Mouse (Mus musculus): ENCODE measurements around the gene Macrod2. TPM values are rescaled to one million over a fixed set of nuclear protein-coding genes. Genes with fewer than 3 reads are reported as not detected.

Macrod2 gene
- polyA plus RNA-seq, 1 experiment from 2014 or later, result 35.0 TPM

DNA sequence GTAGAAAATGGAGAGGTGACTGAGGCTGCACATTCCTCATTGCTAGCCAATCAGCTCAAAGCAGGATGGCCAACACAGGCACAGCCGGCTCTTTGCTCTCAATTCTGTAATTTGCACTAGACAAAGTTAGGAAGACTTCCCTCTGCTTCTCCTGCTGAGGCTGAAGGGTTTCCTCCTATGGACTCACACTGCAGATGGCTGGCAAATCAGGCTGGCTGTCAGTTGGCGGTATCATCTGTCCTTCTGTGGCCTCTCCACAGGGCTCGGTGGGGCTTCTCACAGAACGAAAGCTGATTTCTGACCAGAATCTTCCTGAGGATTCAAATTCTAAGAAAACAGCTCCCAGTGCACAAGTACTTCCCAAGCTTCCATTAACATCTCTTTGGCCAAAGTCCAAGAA is 760.9 kb downstream of the Macrod2 start:
- ATAC-seq (ENCODE audit: borderline replicate concordance, extremely low read depth, low FRiP score, low TSS enrichment), result no peak
- Histone ChIP-seq H3K9me3 (no peaks in the 10 kb centered on the region), H3K4me2 (no peak overlapping the region), H3K9ac (no peak overlapping the region), H3K36me3 (no peaks in the 10 kb centered on the region), H3K27ac (no peak overlapping the region), H3K27me3 (no peaks in the 10 kb centered on the region), H3K4me1 (no peaks in the 10 kb centered on the region), H3K4me3 (no peak overlapping the region)
- 59% methylated on average over 4 of the region's 4 CpGs for WGBS

DNA sequence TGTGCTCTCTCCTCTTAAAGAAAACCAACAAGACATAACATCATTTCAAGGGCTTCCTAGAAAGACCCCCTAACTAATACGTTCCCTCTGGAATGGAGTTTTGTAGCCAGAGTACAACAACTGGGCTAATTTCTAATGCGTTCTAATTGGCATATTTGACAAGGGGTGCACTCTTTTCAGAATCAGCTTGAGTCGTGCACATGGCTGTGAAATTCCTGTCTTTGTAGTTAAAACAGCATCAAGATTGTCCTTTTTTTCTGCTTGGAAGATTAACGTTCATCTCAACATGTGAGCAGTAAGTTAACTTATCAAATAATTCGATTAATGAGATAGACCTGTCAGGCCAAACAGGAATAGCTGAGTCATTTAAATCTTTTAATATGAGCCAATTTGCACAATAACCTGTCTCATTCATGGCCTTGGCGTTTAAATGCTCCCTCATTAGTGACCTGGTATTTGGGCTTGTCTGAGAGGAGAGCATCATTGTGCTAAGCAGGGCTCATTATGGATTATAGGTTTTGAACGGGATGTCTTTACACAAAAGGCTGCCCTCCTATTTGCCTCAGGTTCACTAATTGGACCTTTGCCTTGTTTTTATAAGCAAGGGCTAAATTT is 762.0 kb downstream of the Macrod2 start:
- Histone ChIP-seq H3K4me2 (no peak overlapping the region), H3K36me3 (no peaks in the 10 kb centered on the region), H3K4me1 (no peaks in the 10 kb centered on the region), H3K9me3 (no peaks in the 10 kb centered on the region), H3K27me3 (no peaks in the 10 kb centered on the region), H3K9ac (no peak overlapping the region), H3K4me3 (no peak overlapping the region), H3K27ac (no peak overlapping the region)
- ATAC-seq (ENCODE audit: borderline replicate concordance, extremely low read depth, low FRiP score, low TSS enrichment), result no peak
- WGBS, result 81% methylated on average over 7 of the region's 7 CpGs

DNA sequence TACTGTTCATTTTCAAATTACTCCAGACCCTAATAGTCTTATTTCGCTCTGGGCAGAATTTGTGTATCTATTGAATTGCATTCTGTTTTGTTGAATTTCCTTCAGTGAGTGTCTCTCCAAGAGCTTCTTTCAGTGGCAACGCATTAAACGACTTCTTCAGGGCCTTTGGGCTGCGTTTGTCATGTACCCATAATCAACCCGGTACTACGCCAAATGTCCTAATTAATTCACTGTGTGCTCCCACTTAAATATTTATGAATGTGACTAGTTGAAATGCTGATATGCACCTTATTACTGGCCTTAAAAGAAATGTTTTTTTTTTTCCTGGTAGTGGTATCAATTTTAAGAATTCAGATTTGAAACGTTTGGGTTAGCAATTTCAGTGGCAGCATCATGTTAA is 763.1 kb downstream of the Macrod2 start:
- H3K36me3 ChIP-seq, result no peaks in the 10 kb centered on the region
- ATAC-seq (ENCODE audit: borderline replicate concordance, extremely low read depth, low FRiP score, low TSS enrichment), result no peak
- H3K4me1 ChIP-seq, result no peaks in the 10 kb centered on the region
- H3K4me3 ChIP-seq, result no peak overlapping the region
- H3K9me3 ChIP-seq, result no peaks in the 10 kb centered on the region
- 77% methylated on average over 7 of the region's 7 CpGs for WGBS
- no peak overlapping the region for H3K9ac ChIP-seq
- no peak overlapping the region for H3K4me2 ChIP-seq
- no peaks in the 10 kb centered on the region for H3K27me3 ChIP-seq
- no peak overlapping the region for H3K27ac ChIP-seq

DNA sequence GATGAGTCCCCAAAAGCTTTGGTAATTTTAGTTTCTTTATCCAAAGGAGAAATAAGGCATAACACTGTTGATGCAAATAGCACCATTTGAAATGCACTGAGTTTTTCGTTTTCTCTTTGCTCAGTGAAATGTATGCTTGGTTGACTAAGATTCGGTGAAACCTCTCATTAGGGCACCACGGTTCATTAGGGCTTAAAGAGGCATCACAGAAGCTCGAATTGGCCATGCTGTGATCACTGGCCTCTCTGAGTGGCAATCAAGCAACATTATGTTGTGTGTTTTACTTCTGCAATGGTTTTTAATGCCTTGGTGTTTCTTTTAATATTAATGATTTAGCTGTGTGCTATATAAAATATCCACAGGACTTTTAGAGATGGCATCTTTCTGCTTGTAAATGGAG is 768.8 kb downstream of the Macrod2 start:
- Histone ChIP-seq H3K4me1 (no peaks in the 10 kb centered on the region), H3K36me3 (no peaks in the 10 kb centered on the region), H3K27ac (no peak overlapping the region), H3K4me2 (no peak overlapping the region), H3K9ac (no peak overlapping the region), H3K9me3 (no peaks in the 10 kb centered on the region), H3K4me3 (no peak overlapping the region), H3K27me3 (no peaks in the 10 kb centered on the region)
- WGBS, result 72% methylated on average over 4 of the region's 4 CpGs
- no peak for ATAC-seq (ENCODE audit: borderline replicate concordance, extremely low read depth, low FRiP score, low TSS enrichment)

DNA sequence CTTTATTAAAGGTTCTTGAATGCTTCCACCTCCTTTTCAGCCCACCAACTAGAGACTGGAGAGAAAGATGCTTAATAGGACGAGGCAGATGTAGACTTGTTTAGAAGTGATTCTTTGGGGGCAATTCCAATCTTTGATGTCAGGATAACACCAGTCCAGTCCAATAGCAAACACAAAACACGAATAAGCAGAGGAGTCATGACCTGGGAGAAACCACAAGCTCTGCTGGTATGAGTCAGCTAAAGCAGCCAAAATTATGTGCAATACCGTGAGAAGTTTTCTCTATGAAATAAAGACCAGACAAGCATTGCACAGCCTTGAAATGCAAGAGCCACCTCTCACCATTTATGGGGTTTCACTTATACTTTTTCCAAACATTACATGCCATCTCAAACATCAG is 774.5 kb downstream of the Macrod2 start:
- Histone ChIP-seq H3K9ac (no peak overlapping the region), H3K36me3 (no peaks in the 10 kb centered on the region), H3K4me3 (no peak overlapping the region), H3K27ac (no peak overlapping the region), H3K4me2 (no peak overlapping the region), H3K9me3 (no peaks in the 10 kb centered on the region), H3K4me1 (no peaks in the 10 kb centered on the region), H3K27me3 (no peaks in the 10 kb centered on the region)
- no peak for ATAC-seq (ENCODE audit: borderline replicate concordance, extremely low read depth, low FRiP score, low TSS enrichment)
- 74% methylated on average over 3 of the region's 3 CpGs for WGBS

DNA sequence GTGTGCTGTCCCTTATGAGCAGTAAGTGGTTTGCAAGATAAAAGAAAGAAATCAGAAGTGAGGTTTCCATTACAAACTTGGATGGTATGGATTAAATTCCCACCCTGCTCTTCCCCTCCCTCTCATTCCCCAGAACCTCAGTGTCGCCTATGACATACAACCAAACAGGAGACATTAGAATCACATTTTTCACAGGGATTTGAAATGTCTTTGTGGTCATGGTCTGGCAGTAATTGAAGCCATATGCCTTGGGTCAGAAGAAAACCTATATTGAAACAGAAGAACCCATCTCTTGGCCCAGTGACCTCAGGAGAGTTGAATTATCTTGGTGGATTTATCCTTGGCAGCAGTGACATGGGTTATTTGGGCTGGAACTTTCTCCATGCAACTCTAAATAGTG is 778.1 kb downstream of the Macrod2 start:
- Histone ChIP-seq H3K27ac (no peak overlapping the region), H3K36me3 (no peaks in the 10 kb centered on the region), H3K4me1 (no peaks in the 10 kb centered on the region), H3K9me3 (no peaks in the 10 kb centered on the region), H3K4me2 (no peak overlapping the region), H3K4me3 (no peak overlapping the region), H3K9ac (no peak overlapping the region), H3K27me3 (no peaks in the 10 kb centered on the region)
- no peak for ATAC-seq (ENCODE audit: borderline replicate concordance, extremely low read depth, low FRiP score, low TSS enrichment)
- 63% methylated on average over 1 of the region's 1 CpGs for WGBS

DNA sequence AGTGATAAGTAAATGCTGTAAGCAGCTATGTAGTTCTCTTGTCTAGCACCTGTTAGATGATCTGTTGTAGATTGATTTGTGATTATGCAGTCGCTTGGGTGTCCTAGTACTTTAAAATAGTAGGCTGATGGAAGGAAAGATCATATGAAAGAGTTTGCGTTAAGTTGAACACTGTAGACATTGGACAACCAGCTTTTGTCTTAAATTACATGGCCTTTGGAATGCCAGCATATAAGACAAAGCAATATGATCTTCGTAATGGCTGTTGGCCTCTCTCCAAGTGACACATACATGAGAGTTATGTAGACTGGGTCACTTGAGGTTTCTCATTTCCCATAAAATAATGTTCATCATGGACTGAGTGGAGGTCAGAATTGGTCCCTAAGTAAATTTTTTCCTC is 778.5 kb downstream of the Macrod2 start:
- Histone ChIP-seq H3K4me3 (no peak overlapping the region), H3K36me3 (no peaks in the 10 kb centered on the region), H3K4me1 (no peaks in the 10 kb centered on the region), H3K9me3 (no peaks in the 10 kb centered on the region), H3K27ac (no peak overlapping the region), H3K4me2 (no peak overlapping the region), H3K27me3 (no peaks in the 10 kb centered on the region), H3K9ac (no peak overlapping the region)
- 66% methylated on average over 3 of the region's 3 CpGs for WGBS
- no peak for ATAC-seq (ENCODE audit: borderline replicate concordance, extremely low read depth, low FRiP score, low TSS enrichment)

DNA sequence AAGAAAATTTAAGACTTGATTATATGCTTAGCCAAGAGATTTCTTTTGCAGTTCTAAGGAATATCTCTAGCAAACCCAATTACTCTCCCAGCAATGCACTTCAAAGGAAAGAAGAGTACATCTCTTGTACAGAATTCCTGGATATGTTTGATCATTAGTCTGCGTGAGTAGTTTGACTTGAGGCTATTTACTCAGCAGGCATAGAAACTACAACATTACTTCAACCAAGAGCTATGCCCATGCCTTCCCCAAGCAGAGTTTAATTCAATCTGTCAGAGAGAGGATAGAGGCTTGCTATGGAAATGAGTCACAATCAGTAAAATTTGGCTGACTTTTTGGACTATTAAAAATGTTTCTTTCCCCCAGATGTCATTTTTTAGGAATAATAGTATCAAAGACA is 785.5 kb downstream of the Macrod2 start:
- H3K36me3 ChIP-seq, result no peaks in the 10 kb centered on the region
- H3K9ac ChIP-seq, result no peak overlapping the region
- H3K4me3 ChIP-seq, result no peak overlapping the region
- no peak for ATAC-seq (ENCODE audit: borderline replicate concordance, extremely low read depth, low FRiP score, low TSS enrichment)
- no peaks in the 10 kb centered on the region for H3K4me1 ChIP-seq
- H3K27ac ChIP-seq, result no peak overlapping the region
- 30% methylated on average over 1 of the region's 1 CpGs for WGBS
- H3K27me3 ChIP-seq, result no peaks in the 10 kb centered on the region
- no peaks in the 10 kb centered on the region for H3K9me3 ChIP-seq
- no peak overlapping the region for H3K4me2 ChIP-seq

DNA sequence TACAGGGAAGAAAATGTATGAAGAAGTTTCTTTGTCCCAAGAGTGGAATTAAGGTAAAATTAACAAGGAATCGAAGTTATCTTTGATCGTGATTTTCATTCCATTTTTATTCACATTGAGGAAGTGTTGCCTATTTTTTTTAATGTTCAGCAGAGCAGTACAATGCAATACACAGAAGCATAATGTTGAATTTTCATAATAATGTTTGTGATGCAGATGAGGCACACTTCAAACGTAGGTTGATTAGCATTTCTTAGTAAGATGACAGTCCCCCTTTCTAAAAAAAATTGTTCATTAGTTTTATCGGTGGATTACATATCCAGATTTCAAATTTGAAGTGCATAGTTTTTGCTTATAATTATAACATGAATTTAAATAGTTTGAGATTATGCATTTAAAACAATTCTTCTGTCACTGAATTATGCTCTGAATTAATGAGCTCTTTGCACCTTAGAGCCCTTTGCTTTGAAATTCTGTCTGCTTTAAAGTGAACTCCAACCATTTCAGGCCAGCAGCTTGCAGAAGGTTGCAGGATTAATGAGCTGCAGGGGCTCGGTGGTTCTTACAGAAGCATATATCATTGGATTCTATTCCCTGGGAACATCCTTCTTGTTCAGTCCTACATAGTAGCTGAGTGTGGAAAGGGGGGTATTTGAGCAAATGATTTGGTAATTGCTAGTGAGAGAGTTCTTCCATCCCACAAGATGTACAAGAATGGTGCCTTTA is 787.1 kb downstream of the Macrod2 start:
- Histone ChIP-seq H3K4me1 (no peaks in the 10 kb centered on the region), H3K9ac (no peak overlapping the region), H3K4me2 (no peak overlapping the region), H3K36me3 (no peaks in the 10 kb centered on the region), H3K27ac (no peak overlapping the region), H3K4me3 (no peak overlapping the region), H3K9me3 (no peaks in the 10 kb centered on the region), H3K27me3 (no peaks in the 10 kb centered on the region)
- no peak for ATAC-seq (ENCODE audit: borderline replicate concordance, extremely low read depth, low FRiP score, low TSS enrichment)
- 69% methylated on average over 5 of the region's 5 CpGs for whole genome bisulfite sequencing

DNA sequence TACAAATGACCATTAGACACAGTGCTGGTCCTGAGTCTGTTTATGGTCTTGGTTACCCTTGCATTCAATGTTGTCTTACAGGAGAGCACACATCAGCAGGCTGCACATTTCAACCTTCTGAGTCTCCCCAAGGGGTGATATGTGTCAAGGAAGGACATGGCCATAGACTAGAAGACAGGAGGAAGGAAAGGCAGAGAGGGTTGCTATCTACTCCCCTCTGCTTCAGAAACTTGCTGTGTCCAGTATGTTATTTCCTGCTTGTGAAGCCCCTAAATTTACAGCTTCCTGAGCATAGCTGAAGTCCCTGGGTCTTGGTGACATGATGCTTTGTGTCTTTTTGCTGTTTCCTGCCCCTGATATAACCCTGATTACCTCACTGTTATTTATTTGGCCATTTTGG is 799.4 kb downstream of the Macrod2 start:
- no peak for ATAC-seq (ENCODE audit: borderline replicate concordance, extremely low read depth, low FRiP score, low TSS enrichment)
- H3K27ac ChIP-seq, result no peak overlapping the region

DNA sequence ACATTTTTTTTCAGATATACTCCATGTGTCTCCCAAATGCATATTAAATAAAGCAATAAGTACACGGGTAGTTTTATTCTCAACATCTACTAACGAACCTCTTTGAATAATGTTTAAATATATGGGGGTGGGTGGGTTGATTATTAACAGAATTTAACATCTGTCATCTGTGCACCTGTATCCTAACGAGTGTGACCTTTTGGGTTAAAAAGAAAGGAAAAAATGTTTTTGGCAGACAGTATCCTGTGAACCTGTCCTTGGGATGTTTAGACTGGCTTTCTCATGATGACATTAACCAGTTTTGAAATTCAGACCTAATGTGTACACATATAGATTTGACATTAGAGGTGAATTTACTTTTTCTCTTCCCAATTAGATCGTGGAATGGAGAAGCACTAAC is 805.4 kb downstream of the Macrod2 start:
- H3K4me2 ChIP-seq, result no peak overlapping the region
- no peak overlapping the region for H3K9ac ChIP-seq
- H3K27ac ChIP-seq, result no peak overlapping the region
- H3K9me3 ChIP-seq, result no peaks in the 10 kb centered on the region
- H3K4me1 ChIP-seq, result no peaks in the 10 kb centered on the region
- no peak for ATAC-seq (ENCODE audit: borderline replicate concordance, extremely low read depth, low FRiP score, low TSS enrichment)
- H3K4me3 ChIP-seq, result no peak overlapping the region
- H3K36me3 ChIP-seq, result no peaks in the 10 kb centered on the region
- WGBS, result 64% methylated on average over 4 of the region's 4 CpGs
- H3K27me3 ChIP-seq, result no peaks in the 10 kb centered on the region

More for the DNA sequence above, 799.4 kb downstream of the Macrod2 start:
- Histone ChIP-seq H3K4me1 (no peaks in the 10 kb centered on the region), H3K4me2 (no peak overlapping the region), H3K36me3 (no peaks in the 10 kb centered on the region), H3K27me3 (no peaks in the 10 kb centered on the region), H3K9ac (no peak overlapping the region), H3K4me3 (no peak overlapping the region), H3K9me3 (no peaks in the 10 kb centered on the region)

DNA sequence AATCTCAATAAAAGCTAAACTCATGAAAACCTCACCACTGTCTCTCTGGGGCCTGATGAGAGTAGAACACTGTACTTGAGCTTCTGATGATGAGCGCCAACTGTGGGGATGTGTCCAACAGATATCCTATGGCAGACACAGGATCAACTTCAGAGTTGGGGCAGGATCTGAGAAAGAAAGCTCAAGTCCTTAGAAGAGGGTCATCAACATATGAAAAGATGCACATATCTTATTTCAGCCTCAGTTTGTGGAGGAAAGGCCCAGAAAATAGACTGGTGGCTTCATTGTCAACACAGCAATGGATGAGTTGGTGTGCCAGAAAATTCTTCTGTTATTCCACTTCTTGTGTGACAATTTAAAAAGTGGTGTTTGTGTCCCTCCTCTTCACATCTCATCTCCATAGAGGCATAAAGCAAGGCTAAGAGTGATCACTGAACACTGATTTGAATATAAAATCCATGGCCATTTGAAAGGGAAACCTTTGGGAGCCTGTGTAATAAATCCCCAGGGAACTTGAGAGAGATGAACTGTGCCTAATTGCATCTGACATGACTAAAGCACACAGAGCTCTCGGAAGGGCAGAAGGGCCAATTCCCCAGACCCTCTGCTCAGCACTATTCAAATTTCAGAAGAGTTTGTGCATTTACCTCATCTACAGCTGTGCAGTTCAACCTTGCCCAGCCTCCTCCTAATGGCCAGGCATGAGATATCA is 806.4 kb downstream of the Macrod2 start:
- H3K27ac ChIP-seq, result no peak overlapping the region
- no peaks in the 10 kb centered on the region for H3K9me3 ChIP-seq
- no peak overlapping the region for H3K9ac ChIP-seq
- WGBS, result 76% methylated on average over 2 of the region's 2 CpGs
- ATAC-seq (ENCODE audit: borderline replicate concordance, extremely low read depth, low FRiP score, low TSS enrichment), result no peak
- H3K4me2 ChIP-seq, result no peak overlapping the region
- no peaks in the 10 kb centered on the region for H3K36me3 ChIP-seq
- H3K27me3 ChIP-seq, result no peaks in the 10 kb centered on the region
- no peak overlapping the region for H3K4me3 ChIP-seq
- no peaks in the 10 kb centered on the region for H3K4me1 ChIP-seq
